In the genomic region with DNA sequence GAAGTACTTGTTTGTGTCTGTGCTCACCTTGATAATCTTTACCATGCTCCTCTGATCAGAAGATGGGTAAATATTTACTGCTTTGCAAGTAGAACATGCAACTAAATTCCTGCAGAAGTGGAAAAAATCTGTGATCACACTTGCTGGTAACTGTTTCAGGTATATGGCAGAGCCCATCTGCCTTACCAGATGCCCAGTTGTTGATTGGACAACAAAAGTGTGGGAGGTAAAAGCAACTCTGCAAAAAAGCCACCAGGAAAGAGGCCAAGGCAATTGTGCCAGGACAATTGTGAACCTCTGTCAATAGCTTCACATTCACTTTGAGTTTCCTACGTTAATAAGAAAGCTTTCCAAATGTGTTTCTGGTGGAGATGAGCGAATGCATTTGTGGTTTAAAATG, we compare ENCODE assay signal across 28 mouse cellular contexts.
A peak's percentile ranks its signal among the peaks of the same experiment; 100 is the strongest.
DNase-seq lines count a peak whose midpoint lies in the region; ATAC-seq lines count a peak whose summit lies in the region.
"Had no signal": no experiment of that assay in that cellular context is flagged by ENCODE, and none has a peak within 500 bp of the region (broad histone marks: within the 10 kb centered on the region; RNA-seq: fewer than 3 reads in every experiment).

No protein-coding gene starts in this region.

- no peak overlapping the region for H3K4me2 ChIP-seq in intestine, embryonic 15.5 days (replicated peaks)
- H3K4me2 ChIP-seq: forebrain, embryonic 13.5 days; heart, embryonic 13.5 days; hindbrain, embryonic 12.5 days; kidney, embryonic 15.5 days; limb, embryonic 13.5 days; liver, embryonic 12.5 days; midbrain, embryonic 12.5 days had no signal

- H3K9ac ChIP-seq in intestine, embryonic 15.5 days = no peak overlapping the region
- H3K9ac ChIP-seq: forebrain, embryonic 13.5 days; heart, embryonic 13.5 days; hindbrain, embryonic 12.5 days; kidney, embryonic 15.5 days; limb, embryonic 13.5 days; liver, embryonic 12.5 days; midbrain, embryonic 12.5 days had no signal

- no peaks in the 10 kb centered on the region for H3K9me3 ChIP-seq in intestine, embryonic 15.5 days
- H3K9me3 ChIP-seq: forebrain, embryonic 13.5 days; G1E; heart, embryonic 13.5 days; hindbrain, embryonic 12.5 days; kidney, embryonic 15.5 days; limb, embryonic 13.5 days; liver, embryonic 12.5 days; midbrain, embryonic 12.5 days had no signal

- H3K27me3 ChIP-seq in intestine, embryonic 15.5 days (replicated peaks) = no peaks in the 10 kb centered on the region
- H3K27me3 ChIP-seq: CH12.LX; forebrain, embryonic 13.5 days; heart, embryonic 13.5 days; hindbrain, embryonic 12.5 days; kidney, embryonic 15.5 days; limb, embryonic 13.5 days; liver, embryonic 12.5 days; midbrain, embryonic 12.5 days; Patski had no signal

- 54% methylated on average over 2 of the region's 2 CpGs for WGBS in intestine, embryonic 15.5 days

- no peak overlapping the region for H3K27ac ChIP-seq in intestine, embryonic 15.5 days
- H3K27ac ChIP-seq: forebrain, embryonic 13.5 days; heart, embryonic 13.5 days; hindbrain, embryonic 12.5 days; kidney, embryonic 15.5 days; limb, embryonic 13.5 days; liver, embryonic 12.5 days; midbrain, embryonic 12.5 days had no signal

- no peaks in the 10 kb centered on the region for H3K4me1 ChIP-seq in intestine, embryonic 15.5 days (replicated peaks)
- H3K4me1 ChIP-seq: forebrain, embryonic 13.5 days; heart, embryonic 13.5 days; hindbrain, embryonic 12.5 days; kidney, embryonic 15.5 days; limb, embryonic 13.5 days; liver, embryonic 12.5 days; midbrain, embryonic 12.5 days had no signal

- no peak for ATAC-seq in intestine, embryonic 15.5 days
- ATAC-seq: forebrain, embryonic 13.5 days; liver, embryonic 12.5 days; Patski had no signal

- DNase-seq in cerebellum, adult 11 months = peak; percentile 40
- DNase-seq in cerebellum, adult 8-10 months = peak; percentile 50
- peak; percentile 43 to 50 for DNase-seq in cerebellum, postnatal 36 days
- peak; percentile 14 to 16 for DNase-seq in layer of hippocampus, postnatal 36 days
- DNase-seq in gastrocnemius, postnatal 25 days = no peak
- no peak for DNase-seq in right cerebral cortex, postnatal 36 days (ENCODE audit: low spot score in 2 of 2)
- DNase-seq: adrenal gland, adult 2 months; B cell, adult 2 months; gastrocnemius, postnatal 10 days; heart, adult 18-20 months; heart, postnatal 14 days; kidney, adult 11 months; kidney, postnatal 36 days; lung, adult 18-20 months; right cerebral cortex, postnatal 14 days; spleen, adult 18-20 months; thymus, postnatal 25 days had no signal

- H3K36me3 ChIP-seq in intestine, embryonic 15.5 days = no peaks in the 10 kb centered on the region
- H3K36me3 ChIP-seq: G1E; heart, embryonic 13.5 days; hindbrain, embryonic 12.5 days; kidney, embryonic 15.5 days; limb, embryonic 13.5 days; liver, embryonic 12.5 days; midbrain, embryonic 12.5 days had no signal

- no peak overlapping the region for H3K4me3 ChIP-seq in intestine, embryonic 15.5 days (replicated peaks)
- H3K4me3 ChIP-seq: forebrain, embryonic 13.5 days; heart, embryonic 13.5 days; hindbrain, embryonic 12.5 days; kidney, embryonic 15.5 days; limb, embryonic 13.5 days; liver, embryonic 12.5 days; midbrain, embryonic 12.5 days had no signal

Comparison
In these comparisons a context has a peak if more than half of its experiments do, and no peak if none do; other contexts are left out.
1. DNase-seq: peak in cerebellum, adult 11 months (single experiment), cerebellum, adult 8-10 months (single experiment), cerebellum, postnatal 36 days (2 of 2) and layer of hippocampus, postnatal 36 days (2 of 2); none in gastrocnemius, postnatal 25 days (single experiment) and right cerebral cortex, postnatal 36 days (0 of 2).